ENCODE assay signal across 8 mouse cellular contexts in the genomic region with DNA sequence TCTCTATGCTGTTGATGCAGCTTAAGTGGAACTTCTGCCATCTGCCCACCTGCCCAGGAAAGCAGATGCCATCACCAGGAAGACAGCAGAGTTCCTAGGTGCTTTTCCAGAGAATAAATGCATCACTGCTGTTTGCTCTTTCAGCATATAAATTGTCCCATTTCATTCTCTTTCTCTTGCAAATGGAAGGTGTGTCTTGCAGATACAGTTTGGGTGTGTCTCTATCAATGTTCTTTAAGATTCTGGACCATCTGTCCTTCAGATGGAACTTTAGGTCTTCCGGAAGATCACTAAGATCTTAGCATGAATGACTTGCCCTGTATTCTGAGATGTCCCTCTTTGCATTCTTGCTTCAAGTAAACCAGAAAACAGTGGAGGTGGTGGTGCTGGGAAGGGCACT. TPM values are rescaled to one million over a fixed set of nuclear protein-coding genes. Genes with fewer than 3 reads are reported as not detected.
DNase-seq lines count a peak whose midpoint lies in the region; ATAC-seq and TF ChIP-seq lines count a peak whose summit lies in the region.

No protein-coding gene starts in this region.

- H3K9ac ChIP-seq in heart, postnatal 0 days (replicated peaks; ENCODE audit: low read depth, low read length): no peak overlapping the region
- no peak overlapping the region for H3K9ac ChIP-seq in embryonic facial prominence, embryonic 12.5 days
- peak overlapping the region; percentile 89; the same call in 1 of the 2 replicates for H3K9ac ChIP-seq in intestine, embryonic 16.5 days (ENCODE audit: low read depth, low read length)
- H3K9ac ChIP-seq in midbrain, postnatal 0 days (replicated peaks; ENCODE audit: low read length, poor library complexity, severe bottlenecking): no peak overlapping the region

- H3K4me2 ChIP-seq in heart, postnatal 0 days (ENCODE audit: low read depth, low read length): peak overlapping the region; percentile 72
- H3K4me2 ChIP-seq in embryonic facial prominence, embryonic 12.5 days (replicated peaks): peak overlapping the region; percentile 61; the same call in 1 of the 2 replicates
- H3K4me2 ChIP-seq in intestine, embryonic 16.5 days (ENCODE audit: low read depth, low read length): peak overlapping the region; percentile 81
- H3K4me2 ChIP-seq in midbrain, postnatal 0 days (ENCODE audit: low read depth, low read length, poor library complexity, severe bottlenecking): peak overlapping the region; percentile 89

- WGBS in heart, postnatal 0 days: 63% methylated on average over 1 of the region's 1 CpGs
- 41% methylated on average over 1 of the region's 1 CpGs for WGBS in embryonic facial prominence, embryonic 12.5 days
- WGBS in intestine, embryonic 16.5 days: 69% methylated on average over 1 of the region's 1 CpGs
- 67% methylated on average over 1 of the region's 1 CpGs for WGBS in midbrain, postnatal 0 days

- no peaks in the 10 kb centered on the region for H3K27me3 ChIP-seq in heart, postnatal 0 days (ENCODE audit: control insufficient read depth, insufficient read depth, low read length)
- no peaks in the 10 kb centered on the region for H3K27me3 ChIP-seq in embryonic facial prominence, embryonic 12.5 days
- H3K27me3 ChIP-seq in intestine, embryonic 16.5 days (replicated peaks; ENCODE audit: control insufficient read depth, insufficient read depth, low read length): no peaks in the 10 kb centered on the region
- no peaks in the 10 kb centered on the region for H3K27me3 ChIP-seq in midbrain, postnatal 0 days (ENCODE audit: insufficient read depth, low read length)

- H3K4me3 ChIP-seq in heart, postnatal 0 days (ENCODE audit: low read depth, low read length): peak overlapping the region; percentile 82; the same call in 1 of the 2 replicates
- peak overlapping the region; percentile 75 for H3K4me3 ChIP-seq in embryonic facial prominence, embryonic 12.5 days
- H3K4me3 ChIP-seq in intestine, embryonic 16.5 days (ENCODE audit: low read length): peak overlapping the region; percentile 86
- no peak overlapping the region for H3K4me3 ChIP-seq in midbrain, postnatal 0 days (ENCODE audit: low read depth, low read length)

- no peaks in the 10 kb centered on the region for H3K9me3 ChIP-seq in heart, postnatal 0 days (replicated peaks; ENCODE audit: control insufficient read depth, low read length)
- no peaks in the 10 kb centered on the region for H3K9me3 ChIP-seq in embryonic facial prominence, embryonic 12.5 days
- no peaks in the 10 kb centered on the region for H3K9me3 ChIP-seq in intestine, embryonic 16.5 days (ENCODE audit: control insufficient read depth, low read length)
- H3K9me3 ChIP-seq in midbrain, postnatal 0 days (ENCODE audit: low read length): no peaks in the 10 kb centered on the region

- no peaks in the 10 kb centered on the region for H3K36me3 ChIP-seq in heart, postnatal 0 days (replicated peaks; ENCODE audit: control insufficient read depth, insufficient read depth, low read length)
- no peaks in the 10 kb centered on the region for H3K36me3 ChIP-seq in embryonic facial prominence, embryonic 12.5 days
- H3K36me3 ChIP-seq in intestine, embryonic 16.5 days (ENCODE audit: control insufficient read depth, insufficient read depth, low read length): no peaks in the 10 kb centered on the region
- H3K36me3 ChIP-seq in midbrain, postnatal 0 days (ENCODE audit: insufficient read depth, low read length): no peaks in the 10 kb centered on the region

- no peak overlapping the region for H3K27ac ChIP-seq in heart, postnatal 0 days (ENCODE audit: low read depth)
- no peak overlapping the region for H3K27ac ChIP-seq in embryonic facial prominence, embryonic 12.5 days
- H3K27ac ChIP-seq in intestine, embryonic 16.5 days (ENCODE audit: low read length): 0 out of 2 replicates have a peak overlapping the region, but pooled peaks have one; percentile 94
- no peak overlapping the region for H3K27ac ChIP-seq in midbrain, postnatal 0 days (ENCODE audit: low read depth, low read length)

- TF ChIP-seq EP300 in heart, postnatal 0 days (IDR thresholded peaks at IDR 0.05; ENCODE audit: low read depth): no peak

- no peak for ATAC-seq in heart, postnatal 0 days (ENCODE audit: insufficient read depth, low read depth)
- no peak for ATAC-seq in embryonic facial prominence, embryonic 12.5 days (ENCODE audit: insufficient number of reproducible peaks, insufficient read depth, low FRiP score, low TSS enrichment)
- ATAC-seq in intestine, embryonic 16.5 days: no peak
- no peak for ATAC-seq in midbrain, postnatal 0 days (ENCODE audit: low FRiP score)

- no peak for DNase-seq in heart, postnatal 0 days (ENCODE audit: low spot score)
- no peak for DNase-seq in heart, postnatal 25 days (ENCODE audit: low spot score)
- no peak for DNase-seq in midbrain, postnatal 0 days (ENCODE audit: low spot score)
- no peak for DNase-seq in adrenal gland, adult (ENCODE audit: inconsistent age in 2 of 2, low spot score in 1 of 2)
- DNase-seq in adrenal gland, postnatal 25 days: no peak
- no peak for DNase-seq in spleen, postnatal 36 days (ENCODE audit: low spot score in 2 of 2)

- no peaks in the 10 kb centered on the region for H3K4me1 ChIP-seq in heart, postnatal 0 days (ENCODE audit: control insufficient read depth, insufficient read depth)
- no peaks in the 10 kb centered on the region for H3K4me1 ChIP-seq in embryonic facial prominence, embryonic 12.5 days
- H3K4me1 ChIP-seq in intestine, embryonic 16.5 days (ENCODE audit: control insufficient read depth, insufficient read depth, low read length): peaks cover 10% of the 10 kb centered on the region; the same call in 1 of the 2 replicates
- no peaks in the 10 kb centered on the region for H3K4me1 ChIP-seq in midbrain, postnatal 0 days (ENCODE audit: insufficient read depth, low read length)

- no peak for TF ChIP-seq CTCF in heart, postnatal 0 days (IDR thresholded peaks at IDR 0.05; ENCODE audit: low read depth)
- TF ChIP-seq CTCF in midbrain, postnatal 0 days (IDR thresholded peaks at IDR 0.05): no peak

- intact Hi-C loops in heart, postnatal 25 days (cut with DNase I): loop anchor here (2.0 to 10.0 kb wide), 2 partner anchors 78 to 414 kb away; no protein-coding TSS in a partner anchor

RNA-seq across cellular contexts. Expression of gene Vegfc, which starts 1.1 kb away (rescaled TPM):
- 10.5 and 13.8 TPM in 2 replicates for total RNA-seq in heart, postnatal 0 days (2014; rRNA removed; ENCODE audit: low replicate concordance)
- polyA plus RNA-seq in heart, postnatal 0 days (2015; fragmentation: Nextera tagmentation; extraction: Ambion mirVana): 7.0 and 7.6 TPM in 2 replicates
- total RNA-seq in heart, postnatal 25 days (2021): 1 to 10 TPM; 6.3 to 7.0 TPM
- polyA plus RNA-seq in embryonic facial prominence, embryonic 12.5 days (2016; fragmentation: Nextera tagmentation; extraction: Ambion mirVana): 11.7 and 12.9 TPM in 2 replicates
- 4.0 and 5.9 TPM in 2 replicates for polyA plus RNA-seq in intestine, embryonic 16.5 days (2015; fragmentation: Nextera tagmentation; extraction: Ambion mirVana)
- 5.2 and 8.2 TPM in 2 replicates for total RNA-seq in midbrain, postnatal 0 days (2014; rRNA removed)
- polyA plus RNA-seq in midbrain, postnatal 0 days (2015; fragmentation: Nextera tagmentation; extraction: Ambion mirVana): 3.3 and 3.5 TPM in 2 replicates
- total RNA-seq in adrenal gland, postnatal 25 days (2021): 8.8 and 13.6 TPM in 2 replicates
